Mouse (Mus musculus) limb, embryonic 14.5 days (tissue): Measurements from ENCODE around the gene Rai14. TPM values are rescaled to one million over a fixed set of nuclear protein-coding genes. Genes with fewer than 3 reads are reported as not detected.

Source experiments
- ATAC-seq: fragments of 200-750 bp; cut with Nextera tagmentation; 2 replicates; pipeline ENCODE4 v1.8.0; 2017; ENCODE audit warnings: low read depth, moderate number of reproducible peaks, moderate TSS enrichment; ENCODE audit not compliant: low FRiP score
- DNase-seq: peaks from one replicate; pipeline ENCODE4 v3.0.0-alpha.2; 2015; ENCODE audit warnings: low spot score
- H3K27ac ChIP-seq: fragments of 300-500 bp; sonication (generic); replicated peaks from 2 replicates; pipeline ENCODE4 v1.5.1; 2014; ENCODE audit warnings: low read depth, mild to moderate bottlenecking, low read length, moderate library complexity, mixed read lengths
- H3K27me3 ChIP-seq: fragments of 300-500 bp; sonication (generic); 2 replicates; pipeline ENCODE4 v1.6.1; 2014; ENCODE audit warnings: low read length, mixed read lengths; ENCODE audit not compliant: control insufficient read depth, insufficient read depth
- H3K36me3 ChIP-seq: fragments of 300-500 bp; sonication (generic); 2 replicates; pipeline ENCODE4 v1.6.1; 2014; ENCODE audit warnings: mild to moderate bottlenecking, low read length, moderate library complexity, mixed read lengths; ENCODE audit not compliant: control insufficient read depth, insufficient read depth
- H3K4me1 ChIP-seq: fragments of 300-500 bp; sonication (generic); 2 replicates; pipeline ENCODE4 v1.6.1; 2014; ENCODE audit warnings: antibody characterized with exemption, low read length, mixed read lengths; ENCODE audit not compliant: control insufficient read depth, insufficient read depth
- H3K4me2 ChIP-seq: fragments of 300-500 bp; sonication (generic); replicated peaks from 2 replicates; pipeline ENCODE4 v1.6.1; 2014; ENCODE audit warnings: low read depth, mild to moderate bottlenecking, low read length, moderate library complexity; ENCODE audit not compliant: severe bottlenecking
- H3K4me3 ChIP-seq: fragments of 300-500 bp; sonication (generic); replicated peaks from 2 replicates; pipeline ENCODE4 v1.5.1; 2014; ENCODE audit warnings: low read length
- H3K9ac ChIP-seq: fragments of 300-500 bp; sonication (generic); 2 replicates; pipeline ENCODE4 v1.6.1; 2014; ENCODE audit warnings: mild to moderate bottlenecking, low read depth, low read length, moderate library complexity; ENCODE audit not compliant: severe bottlenecking
- H3K9me3 ChIP-seq: fragments of 300-500 bp; sonication (generic); 2 replicates; pipeline ENCODE4 v1.6.1; 2016; ENCODE audit warnings: low read length; ENCODE audit not compliant: control insufficient read depth
- POLR2A ChIP-seq: fragments of 200-500 bp; IDR thresholded peaks from 2 replicates; pipeline ENCODE4 v1.8.0; 2012; ENCODE audit warnings: inconsistent platforms, mild to moderate bottlenecking, moderate library complexity, borderline replicate concordance; ENCODE audit not compliant: insufficient read depth, insufficient read length; ENCODE audit errors: extremely low read depth
- WGBS: fragments of 180-500 bp; shearing (Covaris S2); extraction: QIAGEN DNeasy Blood & Tissue Kit; methylation state at CpG from one replicate; pipeline ENCODE4 v1.1.7; 2014; 5-methylcytosine and 5-hydroxymethylcytosine counted together
- polyA plus RNA-seq, 2 experiments: library from polyadenylated mRNA; depleted of rRNA in 1 of 2; stranded (reverse) in 1 of 2; unstranded in 1 of 2; fragments of >200 nt; fragmentation: Nextera tagmentation in 1 of 2; extraction: Ambion mirVana in 1 of 2; gene quantifications; 2 replicates each; pipeline versions ENCODE4 v1.2.1 to v1.2.3; 2012 to 2014

The Rai14 gene
- polyA plus RNA-seq, 2 experiments, result 44.6 to 57.2 TPM

DNA sequence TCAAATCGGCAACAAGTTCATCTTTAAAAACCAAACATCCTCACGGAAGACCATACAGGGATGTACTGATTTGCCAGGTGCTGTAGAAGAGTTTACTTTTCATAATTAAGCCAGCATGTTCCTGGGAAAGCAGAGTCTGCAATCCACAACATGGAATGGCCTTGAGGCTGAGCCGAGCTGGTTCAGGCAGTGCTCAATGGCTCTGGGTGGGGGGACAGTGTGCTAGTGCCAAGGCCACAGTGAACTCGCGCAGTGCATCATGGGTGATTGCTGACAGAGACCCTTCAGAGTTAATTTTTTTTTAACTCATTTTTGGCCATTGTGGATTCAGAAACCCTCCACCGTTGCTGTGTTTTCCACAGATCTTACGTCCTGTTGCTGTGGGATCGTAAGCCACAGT lies 10.1 kb downstream of the Rai14 start:
- no peak overlapping the region for H3K4me2 ChIP-seq
- peaks cover 24% of the 10 kb centered on the region for H3K4me1 ChIP-seq
- no peak overlapping the region for H3K4me3 ChIP-seq
- ATAC-seq, result no peak
- H3K9me3 ChIP-seq, result no peaks in the 10 kb centered on the region
- 65% methylated on average over 8 of the region's 8 CpGs for WGBS
- TF ChIP-seq POLR2A, result no peak
- no peak overlapping the region for H3K9ac ChIP-seq
- H3K27me3 ChIP-seq, result no peaks in the 10 kb centered on the region
- H3K36me3 ChIP-seq, result peaks cover 18% of the 10 kb centered on the region
- no peak overlapping the region for H3K27ac ChIP-seq
- DNase-seq, result no peak

GRCm38 (mm10) chr15:10701571-10701970 lies 12.9 kb downstream of the Rai14 start:
- Histone ChIP-seq H3K27me3 (no peaks in the 10 kb centered on the region), H3K4me1 (peaks cover 28% of the 10 kb centered on the region), H3K27ac (no peak overlapping the region), H3K9ac (no peak overlapping the region), H3K9me3 (no peaks in the 10 kb centered on the region), H3K4me2 (no peak overlapping the region), H3K4me3 (no peak overlapping the region), H3K36me3 (peaks cover 9% of the 10 kb centered on the region; the same call in 1 of the 2 replicates)
- DNase-seq, result no peak
- ATAC-seq, result no peak
- WGBS, result 50% methylated on average over 5 of the region's 5 CpGs
- no peak for TF ChIP-seq POLR2A

GRCm38 (mm10) chr15:10700891-10701466 lies 13.4 kb downstream of the Rai14 start:
- Histone ChIP-seq H3K4me2 (no peak overlapping the region), H3K9ac (no peak overlapping the region), H3K9me3 (no peaks in the 10 kb centered on the region), H3K36me3 (peaks cover 7% of the 10 kb centered on the region; the same call in 1 of the 2 replicates), H3K27ac (no peak overlapping the region), H3K4me3 (no peak overlapping the region), H3K27me3 (no peaks in the 10 kb centered on the region), H3K4me1 (peaks cover 28% of the 10 kb centered on the region)
- ATAC-seq, result no peak
- TF ChIP-seq POLR2A, result no peak
- WGBS, result 92% methylated on average over 9 of the region's 9 CpGs
- no peak for DNase-seq

DNA sequence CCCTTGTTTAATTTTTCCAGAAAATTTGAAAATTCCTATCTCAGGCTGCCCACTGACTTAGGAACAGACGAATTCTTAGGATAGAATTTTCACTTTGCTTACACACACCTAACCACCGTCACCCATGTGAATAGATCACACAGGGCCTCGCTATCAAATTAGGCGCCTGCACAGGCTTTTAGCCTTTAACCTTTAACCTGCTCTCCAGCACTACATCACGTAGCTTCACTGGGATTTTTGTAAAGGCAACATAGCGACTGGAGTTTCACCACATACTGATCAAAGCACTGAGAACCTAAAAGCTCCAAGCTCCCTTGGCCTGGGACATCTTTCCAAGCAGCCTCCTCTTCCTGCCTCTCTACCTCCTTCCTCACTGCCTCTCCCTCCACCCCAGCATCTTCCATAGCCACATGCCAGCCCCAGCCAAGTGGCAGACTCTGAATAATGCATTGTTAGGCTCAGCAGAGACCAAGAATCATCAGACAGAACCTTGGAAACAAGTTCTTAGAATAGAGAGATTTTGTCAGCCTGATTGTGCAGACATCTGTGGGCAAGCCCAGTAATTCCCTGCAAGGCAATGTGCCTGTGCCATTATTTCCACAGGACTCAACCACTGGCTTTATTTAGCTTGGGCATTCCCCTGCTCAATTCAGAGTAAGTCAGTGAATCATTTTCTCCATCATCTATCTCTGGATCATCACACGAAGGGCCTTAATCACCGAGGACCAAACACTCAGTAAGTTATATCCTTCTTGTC lies 17.8 kb downstream of the Rai14 start:
- no peak overlapping the region for H3K27ac ChIP-seq
- no peak overlapping the region for H3K9ac ChIP-seq
- no peak overlapping the region for H3K4me2 ChIP-seq
- peaks cover 7% of the 10 kb centered on the region; the same call in 1 of the 2 replicates for H3K36me3 ChIP-seq
- TF ChIP-seq POLR2A, result no peak
- DNase-seq (no peak), ATAC-seq (no peak)
- H3K4me1 ChIP-seq, result peaks cover 31% of the 10 kb centered on the region
- WGBS, result 71% methylated on average over 8 of the region's 8 CpGs
- H3K27me3 ChIP-seq, result no peaks in the 10 kb centered on the region
- H3K9me3 ChIP-seq, result no peaks in the 10 kb centered on the region
- no peak overlapping the region for H3K4me3 ChIP-seq

- no peaks in the 10 kb centered on the region for H3K9me3 ChIP-seq
These were observed 21.8 kb downstream of the Rai14 start for GRCm38 (mm10) chr15:10692627-10693026.

More at GRCm38 (mm10) chr15:10692627-10693026, 21.8 kb downstream of the Rai14 start:
- H3K4me2 ChIP-seq, result no peak overlapping the region
- H3K4me3 ChIP-seq, result no peak overlapping the region
- H3K4me1 ChIP-seq, result peaks cover 55% of the 10 kb centered on the region
- ATAC-seq, result no peak
- no peak for DNase-seq
- no peak for TF ChIP-seq POLR2A
- H3K36me3 ChIP-seq, result peaks cover 21% of the 10 kb centered on the region
- WGBS, result 39% methylated on average over 4 of the region's 4 CpGs
- H3K9ac ChIP-seq, result no peak overlapping the region
- no peaks in the 10 kb centered on the region for H3K27me3 ChIP-seq
- no peak overlapping the region for H3K27ac ChIP-seq
